Mouse (Mus musculus) thymus, adult 2 months (tissue): ENCODE data around the gene Rnd3. TPM values are rescaled to one million over a fixed set of nuclear protein-coding genes. Genes with fewer than 3 reads are reported as not detected.

Experiments used
- DNase-seq: peaks from one replicate; pipeline ENCODE4 v3.0.0; 2021
- H3K27ac ChIP-seq: fragments of 200-500 bp; 2 replicates; pipeline ENCODE4 v1.5.1; 2012; ENCODE audit warnings: low read length, control low read depth; ENCODE audit not compliant: control insufficient read depth, insufficient read depth
- H3K27me3 ChIP-seq: fragments of 200-500 bp; 2 replicates; pipeline ENCODE4 v1.6.1; 2012; ENCODE audit warnings: mild to moderate bottlenecking, low read length, moderate library complexity, mixed read lengths; ENCODE audit not compliant: control insufficient read depth, insufficient read depth
- H3K36me3 ChIP-seq: fragments of 200-500 bp; 2 replicates; pipeline ENCODE4 v1.6.1; 2012; ENCODE audit warnings: mild to moderate bottlenecking, low read length, moderate library complexity; ENCODE audit not compliant: control insufficient read depth, insufficient read depth
- H3K4me1 ChIP-seq: fragments of 200-500 bp; replicated peaks from 2 replicates; pipeline ENCODE4 v1.6.1; 2012; ENCODE audit warnings: low read length; ENCODE audit not compliant: control insufficient read depth, insufficient read depth
- H3K4me3 ChIP-seq: fragments of 200-500 bp; 2 replicates; pipeline ENCODE4 v1.5.1; 2012; ENCODE audit warnings: mild to moderate bottlenecking, low read length, control low read depth, moderate library complexity; ENCODE audit not compliant: control insufficient read depth, insufficient read depth
- CTCF ChIP-seq: fragments of 200-500 bp; IDR thresholded peaks from 2 replicates; pipeline ENCODE4 v1.5.1; 2012; ENCODE audit warnings: mild to moderate bottlenecking, control low read depth, low read length, moderate library complexity, borderline replicate concordance; ENCODE audit not compliant: control insufficient read depth, poor library complexity, insufficient read depth; ENCODE audit errors: extremely low read depth
- POLR2A ChIP-seq: fragments of 200-500 bp; IDR thresholded peaks from 2 replicates; pipeline ENCODE4 v1.6.1; 2012; ENCODE audit warnings: mild to moderate bottlenecking, low read length, control low read depth, moderate library complexity; ENCODE audit not compliant: control insufficient read depth, poor library complexity, insufficient read depth; ENCODE audit errors: extremely low read depth
- WGBS: fragments of 180-500 bp; shearing (Covaris S2); methylation state at CpG from one replicate; pipeline ENCODE4 v1.1.7; 2018; 5-methylcytosine and 5-hydroxymethylcytosine counted together
- polyA plus RNA-seq: library from polyadenylated mRNA; depleted of rRNA; stranded (reverse); fragments of >200 nt; gene quantifications from 2 replicates; pipeline ENCODE4 v1.2.3, GENCODE M21; 2012

Gene Rnd3
- polyA plus RNA-seq, 1 experiment = 1.0 TPM

- no peak for DNase-seq
- peaks cover 12% of the 10 kb centered on the region; the same call in 1 of the 2 replicates for H3K27me3 ChIP-seq
- WGBS = 81% methylated on average over 6 of the region's 6 CpGs
- peaks cover 11% of the 10 kb centered on the region for H3K4me1 ChIP-seq
- H3K4me3 ChIP-seq = no peak overlapping the region
- H3K36me3 ChIP-seq = no peaks in the 10 kb centered on the region
- no peak overlapping the region for H3K27ac ChIP-seq
- TF ChIP-seq POLR2A = no peak
- no peak for TF ChIP-seq CTCF
Observed at GRCm38 (mm10) chr2:51144380-51145120, 4.4 kb downstream of the Rnd3 start.

GRCm38 (mm10) chr2:51142422-51142821, 6.5 kb downstream of the Rnd3 start:
- Histone ChIP-seq H3K27me3 (peaks cover 4% of the 10 kb centered on the region; the same call in 1 of the 2 replicates), H3K36me3 (no peaks in the 10 kb centered on the region), H3K4me3 (no peak overlapping the region), H3K4me1 (peaks cover 3% of the 10 kb centered on the region), H3K27ac (no peak overlapping the region)
- TF ChIP-seq POLR2A = no peak
- no peak for TF ChIP-seq CTCF
- WGBS = 85% methylated on average over 1 of the region's 1 CpGs
- DNase-seq = no peak

GRCm38 (mm10) chr2:51141345-51141744, 7.6 kb downstream of the Rnd3 start:
- no peaks in the 10 kb centered on the region for H3K36me3 ChIP-seq
- no peak overlapping the region for H3K27ac ChIP-seq
- WGBS = 89% methylated on average over 3 of the region's 3 CpGs
- H3K27me3 ChIP-seq = no peaks in the 10 kb centered on the region
- H3K4me1 ChIP-seq = no peaks in the 10 kb centered on the region
- TF ChIP-seq CTCF (no peak), POLR2A (no peak)
- DNase-seq = no peak
- H3K4me3 ChIP-seq = no peak overlapping the region

- Histone ChIP-seq H3K4me1 (no peaks in the 10 kb centered on the region), H3K27me3 (no peaks in the 10 kb centered on the region)
Observed at GRCm38 (mm10) chr2:51140486-51140885, 8.4 kb downstream of the Rnd3 start.

GRCm38 (mm10) chr2:51139912-51140446, 8.9 kb downstream of the Rnd3 start:
- TF ChIP-seq POLR2A = no peak
- TF ChIP-seq CTCF = no peak

More at GRCm38 (mm10) chr2:51140486-51140885, 8.4 kb downstream of the Rnd3 start:
- Histone ChIP-seq H3K36me3 (no peaks in the 10 kb centered on the region), H3K4me3 (no peak overlapping the region), H3K27ac (no peak overlapping the region)
- no peak for TF ChIP-seq CTCF
- no peak for TF ChIP-seq POLR2A
- DNase-seq = no peak
- 89% methylated on average over 8 of the region's 8 CpGs for WGBS

GRCm38 (mm10) chr2:51139218-51139911, 9.5 kb downstream of the Rnd3 start:
- no peak for DNase-seq
- 87% methylated on average over 5 of the region's 5 CpGs for WGBS
- TF ChIP-seq CTCF (no peak), POLR2A (no peak)
- Histone ChIP-seq H3K27me3 (no peaks in the 10 kb centered on the region), H3K27ac (no peak overlapping the region), H3K4me1 (no peaks in the 10 kb centered on the region), H3K36me3 (no peaks in the 10 kb centered on the region), H3K4me3 (no peak overlapping the region)

More at GRCm38 (mm10) chr2:51139912-51140446, 8.9 kb downstream of the Rnd3 start:
- 85% methylated on average over 6 of the region's 6 CpGs for WGBS
- Histone ChIP-seq H3K4me1 (no peaks in the 10 kb centered on the region), H3K27ac (no peak overlapping the region), H3K36me3 (no peaks in the 10 kb centered on the region), H3K27me3 (no peaks in the 10 kb centered on the region), H3K4me3 (no peak overlapping the region)
- DNase-seq = no peak

GRCm38 (mm10) chr2:51137726-51138125, 11.2 kb downstream of the Rnd3 start:
- WGBS = 89% methylated on average over 4 of the region's 4 CpGs
- TF ChIP-seq POLR2A (no peak), CTCF (no peak)
- H3K27ac ChIP-seq = no peak overlapping the region

More at GRCm38 (mm10) chr2:51137726-51138125, 11.2 kb downstream of the Rnd3 start:
- no peaks in the 10 kb centered on the region for H3K27me3 ChIP-seq
- no peak overlapping the region for H3K4me3 ChIP-seq
- H3K36me3 ChIP-seq = no peaks in the 10 kb centered on the region
- DNase-seq = no peak
- no peaks in the 10 kb centered on the region for H3K4me1 ChIP-seq
